Mouse (Mus musculus) heart, adult 18-20 months (tissue): ENCODE results near the gene Cobl. TPM values are rescaled to one million over a fixed set of nuclear protein-coding genes. Genes with fewer than 3 reads are reported as not detected.
A peak's percentile ranks its signal among the peaks of the same experiment; 100 is the strongest.

Experiments
- DNase-seq, 2 experiments: peaks; one replicate each; pipeline ENCODE4 v3.0.0; 2021 to 2022; ENCODE audit warnings: mixed read lengths in 1 of 2
- long read RNA-seq, 2 experiments: library from polyadenylated mRNA; stranded (forward); transcript quantifications; one replicate each; pipeline ENCODE4 v2.0.0; 2021
- total RNA-seq, 2 experiments: library from RNA; stranded (reverse); gene quantifications; 2 replicates each; pipeline ENCODE4 v1.2.3; 2021

Gene Cobl
- 10 to 100 TPM; 19.1 to 21.2 TPM for total RNA-seq
- long read RNA-seq, experiment 1, partial matches to known transcripts = 2 of 12 reads
- long read RNA-seq, experiment 1, other reads (novel, unspliced or antisense) = 10 of 12 reads
- long read RNA-seq, experiment 2, partial matches to known transcripts = 0 of 4 reads
- long read RNA-seq, experiment 2, other reads (novel, unspliced or antisense) = 4 of 4 reads

GRCm38 (mm10) chr11:12464181-12465162 is at the start of gene Cobl:
TSS of gene Cobl (minus strand) at chr11:12464960.
- DNase-seq = peak; percentile 9 to 13

GRCm38 (mm10) chr11:12513796-12514195 is 49.0 kb upstream of the Cobl start:
- DNase-seq = no peak

GRCm38 (mm10) chr11:12506371-12506890 is 41.7 kb upstream of the Cobl start:
- DNase-seq = no peak

- DNase-seq = no peak
Observed at GRCm38 (mm10) chr11:12503756-12504155, 39.0 kb upstream of the Cobl start.

GRCm38 (mm10) chr11:12501721-12502120 is 37.0 kb upstream of the Cobl start:
- DNase-seq = no peak

GRCm38 (mm10) chr11:12493791-12494190 is 29.0 kb upstream of the Cobl start:
- no peak for DNase-seq

- DNase-seq = no peak
Observed at GRCm38 (mm10) chr11:12479856-12480403, 15.2 kb upstream of the Cobl start.

- no peak for DNase-seq
Observed at GRCm38 (mm10) chr11:12474299-12474935, 9.7 kb upstream of the Cobl start.

- no peak for DNase-seq
Observed at GRCm38 (mm10) chr11:12473625-12474298, 9.0 kb upstream of the Cobl start.

- DNase-seq = no peak
Observed at GRCm38 (mm10) chr11:12469638-12470037, 4.9 kb upstream of the Cobl start.

- DNase-seq = no peak
Observed at GRCm38 (mm10) chr11:12468661-12469060, 3.9 kb upstream of the Cobl start.

GRCm38 (mm10) chr11:12467836-12468235 is 3.1 kb upstream of the Cobl start:
- DNase-seq = no peak

GRCm38 (mm10) chr11:12467217-12467616 is 2.5 kb upstream of the Cobl start:
- no peak for DNase-seq

GRCm38 (mm10) chr11:12466606-12467005 is 1.8 kb upstream of the Cobl start:
- DNase-seq = no peak

- no peak for DNase-seq
Observed at GRCm38 (mm10) chr11:12465229-12465628, 469 bp upstream of the Cobl start.

GRCm38 (mm10) chr11:12463615-12464170 is 1.1 kb downstream of the Cobl start:
- DNase-seq = no peak

GRCm38 (mm10) chr11:12459781-12460581 is 4.8 kb downstream of the Cobl start:
- no peak for DNase-seq

GRCm38 (mm10) chr11:12458814-12459213 is 5.9 kb downstream of the Cobl start:
- DNase-seq = no peak

GRCm38 (mm10) chr11:12458392-12458791 is 6.4 kb downstream of the Cobl start:
- DNase-seq = peak in 1 of 2 experiments; percentile 12

- DNase-seq = no peak
Observed at GRCm38 (mm10) chr11:12448101-12448500, 16.7 kb downstream of the Cobl start.

- no peak for DNase-seq
Observed at GRCm38 (mm10) chr11:12445222-12445621, 19.5 kb downstream of the Cobl start.
